23 mouse cellular contexts compared by ENCODE assay signal in genomic region chr8:45268485-45268884, GRCm38 (mm10). TPM values are rescaled to one million over a fixed set of nuclear protein-coding genes. Genes with fewer than 3 reads are reported as not detected.
"Had no signal": no experiment of that assay in that cellular context is flagged by ENCODE, and none has a peak within 500 bp of the region (broad histone marks: within the 10 kb centered on the region; RNA-seq: fewer than 3 reads in every experiment).

No protein-coding gene starts in this region.

- H3K9ac ChIP-seq: liver, embryonic 15.5 days; liver, postnatal 0 days; lung, embryonic 15.5 days; midbrain, embryonic 13.5 days; midbrain, embryonic 15.5 days; neural tube, embryonic 12.5 days had no signal

- ATAC-seq: liver, postnatal 0 days; midbrain, embryonic 13.5 days; midbrain, embryonic 15.5 days had no signal

- H3K27ac ChIP-seq: lung, embryonic 15.5 days; macrophage; midbrain, embryonic 13.5 days; midbrain, embryonic 15.5 days; neural tube, embryonic 12.5 days had no signal

- H3K4me3 ChIP-seq: liver, embryonic 15.5 days; lung, embryonic 15.5 days; megakaryocyte, embryonic 14.5 days; midbrain, embryonic 13.5 days; midbrain, embryonic 15.5 days; neural tube, embryonic 12.5 days had no signal

- H3K4me2 ChIP-seq: liver, embryonic 15.5 days; lung, embryonic 15.5 days; midbrain, embryonic 11.5 days; midbrain, embryonic 13.5 days; midbrain, embryonic 15.5 days; neural tube, embryonic 12.5 days had no signal

- H3K9me3 ChIP-seq: liver, embryonic 15.5 days; lung, embryonic 15.5 days; midbrain, embryonic 13.5 days; midbrain, embryonic 15.5 days; neural tube, embryonic 12.5 days had no signal

- H3K4me1 ChIP-seq: megakaryocyte, embryonic 14.5 days; midbrain, embryonic 13.5 days; midbrain, embryonic 15.5 days; neural tube, embryonic 12.5 days had no signal

- H3K27me3 ChIP-seq: liver, embryonic 15.5 days; lung, embryonic 15.5 days; megakaryocyte, embryonic 14.5 days; midbrain, embryonic 13.5 days; midbrain, embryonic 15.5 days; neural tube, embryonic 12.5 days had no signal

- DNase-seq: liver, postnatal 0 days; lung, adult 2 months; right cerebral cortex, postnatal 14 days; spleen, adult 18-20 months; thymus, adult 18-20 months; thymus, postnatal 14 days; thymus, postnatal 36 days had no signal

- H3K36me3 ChIP-seq: liver, embryonic 15.5 days; lung, embryonic 15.5 days; midbrain, embryonic 13.5 days; midbrain, embryonic 15.5 days; neural tube, embryonic 12.5 days had no signal

RNA-seq across cellular contexts. Expression of gene F11, which starts 6.7 kb away (rescaled TPM):
- total RNA-seq: megakaryocyte progenitor cell, adult 5-6 weeks; midbrain, postnatal 0 days; monocyte, adult 5-6 weeks; neutrophil, adult 5-6 weeks had no signal
- polyA plus RNA-seq: lung, embryonic 15.5 days; macrophage; midbrain, embryonic 11.5 days; midbrain, embryonic 15.5 days; midbrain, postnatal 0 days; neural tube, embryonic 12.5 days; neural tube, embryonic 14.5 days; small intestine, adult 2 months; stomach, embryonic 14.5 days; thymus, postnatal 0 days had no signal

RNA-seq across cellular contexts. Expression of gene Klkb1, which starts 26.2 kb away (rescaled TPM):
- total RNA-seq: megakaryocyte progenitor cell, adult 5-6 weeks; neutrophil, adult 5-6 weeks had no signal
- polyA plus RNA-seq: lung, embryonic 15.5 days; midbrain, embryonic 11.5 days; midbrain, embryonic 13.5 days; neural tube, embryonic 12.5 days; stomach, embryonic 14.5 days; thymus, postnatal 0 days had no signal

RNA-seq across cellular contexts. Expression of gene Gm45753, which starts 39.8 kb away (rescaled TPM):
- total RNA-seq: megakaryocyte progenitor cell, adult 5-6 weeks; midbrain, postnatal 0 days; monocyte, adult 5-6 weeks; neutrophil, adult 5-6 weeks had no signal
- polyA plus RNA-seq: lung, embryonic 15.5 days; midbrain, embryonic 13.5 days; midbrain, embryonic 15.5 days; midbrain, postnatal 0 days; neural tube, embryonic 12.5 days; neural tube, embryonic 14.5 days; small intestine, adult 2 months; stomach, embryonic 14.5 days; thymus, postnatal 0 days had no signal
